Mouse (Mus musculus) E14TG2a.4 (cell line): Measurements from ENCODE around the gene Cela3b.
A peak's percentile ranks its signal among the peaks of the same experiment; 100 is the strongest.
"Not testable (repeated sequence)": the region's sequence is repeated elsewhere in the genome, so short reads cannot be mapped to it uniquely, and the experiment has no call there.

Source experiments
- H3K27me3 ChIP-seq: 2 replicates; pipeline ENCODE4 v1.6.1; 2014; ENCODE audit warnings: low read length, control low read depth; ENCODE audit not compliant: insufficient read depth
- H3K36me3 ChIP-seq: 2 replicates; pipeline ENCODE4 v1.6.1; 2014; ENCODE audit warnings: low read length, control low read depth; ENCODE audit not compliant: insufficient read depth
- H3K4me1 ChIP-seq: replicated peaks from 2 replicates; pipeline ENCODE4 v1.6.1; 2014; ENCODE audit warnings: low read depth, low read length, control low read depth
- H3K4me3 ChIP-seq: replicated peaks from 2 replicates; pipeline ENCODE4 v1.5.1; 2014; ENCODE audit warnings: mild to moderate bottlenecking, low read length
- H3K9me3 ChIP-seq: 2 replicates; pipeline ENCODE4 v1.6.1; 2014; ENCODE audit warnings: low read length, control low read depth
- CTCF ChIP-seq: conservative IDR thresholded peaks from 2 replicates; pipeline ENCODE4 v1.5.1; 2014; ENCODE audit warnings: low read length
- NANOG ChIP-seq: IDR thresholded peaks from 2 replicates; pipeline ENCODE4 v1.6.1; 2014; ENCODE audit warnings: borderline replicate concordance, low read length, mixed read lengths
- POU5F1 ChIP-seq: IDR thresholded peaks from 2 replicates; pipeline ENCODE4 v1.6.1; 2014; ENCODE audit warnings: low read length, borderline replicate concordance

Cela3b gene

GRCm38 (mm10) chr4:137447363-137448196, 17.2 kb upstream of the Cela3b start:
- Histone ChIP-seq H3K27me3 (no peaks in the 10 kb centered on the region), H3K9me3 (no peaks in the 10 kb centered on the region), H3K4me3 (peak overlapping the region; percentile 43), H3K4me1 (peaks cover 53% of the 10 kb centered on the region), H3K36me3 (no peaks in the 10 kb centered on the region)
- no peak for TF ChIP-seq CTCF
- no peak for TF ChIP-seq POU5F1
- no peak for TF ChIP-seq NANOG

DNA sequence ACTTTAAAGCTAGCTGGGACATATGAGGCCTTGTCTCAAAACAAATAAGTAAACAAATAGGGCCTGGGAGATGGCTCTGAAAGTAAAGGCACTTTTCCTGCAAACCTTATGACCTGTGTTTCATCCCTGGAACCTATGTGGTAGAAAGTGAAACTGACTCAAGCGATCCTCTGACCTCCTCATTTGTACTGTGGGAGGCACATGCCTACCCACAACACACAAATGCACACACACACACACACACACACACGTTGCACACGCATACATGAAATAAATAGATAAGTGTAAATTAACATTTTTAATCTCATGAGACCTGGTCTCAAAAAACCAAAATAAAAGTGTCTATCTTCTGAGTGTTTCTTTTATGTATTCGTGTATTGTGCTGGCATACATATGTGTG, 15.5 kb upstream of the Cela3b start:
- Histone ChIP-seq H3K4me1 (peaks cover 46% of the 10 kb centered on the region), H3K36me3 (no peaks in the 10 kb centered on the region), H3K27me3 (no peaks in the 10 kb centered on the region), H3K4me3 (no peak overlapping the region), H3K9me3 (no peaks in the 10 kb centered on the region)
- TF ChIP-seq POU5F1, result no peak
- TF ChIP-seq NANOG, result no peak
- TF ChIP-seq CTCF, result no peak

- H3K9me3 ChIP-seq, result no peaks in the 10 kb centered on the region
- no peaks in the 10 kb centered on the region for H3K27me3 ChIP-seq
- TF ChIP-seq NANOG (no peak), CTCF (peak; percentile 84)
- no peaks in the 10 kb centered on the region for H3K36me3 ChIP-seq
- H3K4me1 ChIP-seq, result peaks cover 31% of the 10 kb centered on the region
- no peak overlapping the region for H3K4me3 ChIP-seq
Observed at GRCm38 (mm10) chr4:137443625-137444024, 13.3 kb upstream of the Cela3b start.

DNA sequence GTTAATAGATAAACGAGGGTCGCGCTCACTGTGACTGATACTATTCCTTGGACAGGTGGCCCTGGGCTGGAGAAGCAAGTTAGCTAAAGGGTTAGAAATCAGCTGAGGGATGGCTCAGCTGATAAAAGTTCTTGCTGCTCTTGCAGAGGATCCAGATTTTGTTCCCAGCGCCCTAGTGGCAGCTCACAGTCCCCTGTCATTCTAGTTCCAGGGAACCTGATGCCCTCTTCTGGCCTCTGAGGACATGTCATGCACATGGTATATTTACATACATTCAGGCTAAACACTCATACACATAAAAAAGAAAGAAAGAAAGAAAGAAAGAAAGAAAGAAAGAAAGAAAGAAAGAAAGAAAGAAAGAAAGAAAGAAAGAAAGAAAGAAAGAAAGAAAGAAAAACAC, 11.0 kb upstream of the Cela3b start:
- H3K4me3 ChIP-seq, result no peak overlapping the region
- no peaks in the 10 kb centered on the region for H3K27me3 ChIP-seq
- TF ChIP-seq CTCF (0 out of 2 replicates have a peak, but pooled peaks have one; percentile 13), NANOG (no peak)
- H3K9me3 ChIP-seq, result no peaks in the 10 kb centered on the region
- no peaks in the 10 kb centered on the region for H3K36me3 ChIP-seq
- peaks cover 21% of the 10 kb centered on the region for H3K4me1 ChIP-seq

- Histone ChIP-seq H3K36me3 (no peaks in the 10 kb centered on the region), H3K9me3 (no peaks in the 10 kb centered on the region), H3K27me3 (no peaks in the 10 kb centered on the region; the same call in 1 of the 2 replicates), H3K4me1 (peaks cover 15% of the 10 kb centered on the region), H3K4me3 (no peak overlapping the region)
- no peak for TF ChIP-seq NANOG
- TF ChIP-seq CTCF, result no peak
- TF ChIP-seq POU5F1, result no peak
Observed at GRCm38 (mm10) chr4:137438842-137439241, 8.5 kb upstream of the Cela3b start.

DNA sequence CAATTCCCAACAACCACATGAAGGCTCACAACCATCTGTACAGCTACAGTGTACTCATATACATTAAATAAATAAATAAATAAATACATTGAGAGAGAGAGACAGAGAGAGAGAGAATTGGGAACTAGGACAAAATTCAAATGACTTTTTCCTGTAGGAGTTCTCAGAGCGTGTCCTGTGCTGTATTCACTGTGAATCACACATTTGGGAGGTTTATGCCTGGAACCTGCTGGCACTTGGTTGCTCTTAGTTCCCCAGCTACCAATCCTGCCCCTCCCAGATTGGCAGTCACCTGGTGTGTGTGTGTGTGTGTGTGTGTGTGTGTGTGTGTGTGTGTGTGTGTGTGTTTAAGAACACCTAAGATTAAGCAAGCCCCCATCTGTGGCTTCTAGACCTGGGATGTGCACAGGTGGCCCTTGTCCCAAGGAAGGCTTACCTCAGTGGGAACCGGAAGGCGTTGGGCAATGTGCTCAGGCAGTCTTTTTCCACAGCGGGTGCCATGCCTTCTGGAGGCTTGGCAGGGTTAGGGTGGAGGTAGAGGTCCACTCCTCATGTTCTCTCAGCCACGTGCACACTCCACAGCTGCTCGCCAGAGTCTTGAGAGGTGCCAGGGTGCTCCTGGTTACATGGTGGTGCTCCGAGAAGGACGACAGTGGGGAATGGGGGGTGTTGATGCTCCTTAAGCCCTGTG, 6.8 kb upstream of the Cela3b start:
- no peaks in the 10 kb centered on the region for H3K9me3 ChIP-seq
- no peak overlapping the region for H3K4me3 ChIP-seq
- H3K27me3 ChIP-seq, result no peaks in the 10 kb centered on the region; the same call in 1 of the 2 replicates
- peaks cover 13% of the 10 kb centered on the region for H3K4me1 ChIP-seq
- TF ChIP-seq CTCF (no peak), NANOG (no peak), POU5F1 (no peak)
- no peaks in the 10 kb centered on the region for H3K36me3 ChIP-seq

GRCm38 (mm10) chr4:137432700-137433550, 2.6 kb upstream of the Cela3b start:
- not testable (repeated sequence) for H3K4me3 ChIP-seq, H3K4me1 ChIP-seq, H3K36me3 ChIP-seq, H3K9me3 ChIP-seq
- peaks cover 13% of the 10 kb centered on the region; the same call in 1 of the 2 replicates for H3K27me3 ChIP-seq
